20 mouse cellular contexts compared by ENCODE assay signal in the genomic region with DNA sequence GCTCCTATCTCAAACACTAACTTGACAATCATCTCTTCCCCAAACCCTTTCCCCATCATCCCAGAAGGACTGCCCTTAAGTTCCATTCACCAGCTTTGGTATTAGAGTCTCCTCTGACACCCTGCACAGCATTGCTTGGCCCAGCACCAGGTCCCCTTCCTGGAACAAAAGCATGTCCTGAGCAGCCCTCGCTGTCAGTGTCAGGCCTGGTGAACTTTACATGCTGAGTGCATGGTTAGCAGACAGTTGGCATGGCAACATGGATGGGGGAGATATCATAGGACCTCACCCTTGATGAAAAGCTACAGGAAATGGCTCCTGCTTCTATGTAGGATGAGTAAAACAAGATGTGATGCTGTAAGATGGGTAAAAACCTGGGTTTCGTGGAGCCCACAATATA.
DNase-seq lines count a peak whose midpoint lies in the region; ATAC-seq and TF ChIP-seq lines count a peak whose summit lies in the region.
"Had no signal": no experiment of that assay in that cellular context is flagged by ENCODE, and none has a peak within 500 bp of the region (broad histone marks: within the 10 kb centered on the region; RNA-seq: fewer than 3 reads in every experiment).

No protein-coding gene starts in this region.

- no peaks in the 10 kb centered on the region for H3K36me3 ChIP-seq in hindbrain, embryonic 15.5 days
- no peaks in the 10 kb centered on the region for H3K36me3 ChIP-seq in midbrain, postnatal 0 days (ENCODE audit: insufficient read depth, low read length)
- H3K36me3 ChIP-seq: heart, embryonic 10.5 days; liver, embryonic 13.5 days; neural tube, embryonic 15.5 days had no signal

- intact Hi-C loops in heart, postnatal 14 days (cut with DNase I), result no loop called here
- intact Hi-C loops in left cerebral cortex, postnatal 4 days (cut with DNase I), result no loop called here

- TF ChIP-seq CTCF in midbrain, postnatal 0 days (IDR thresholded peaks at IDR 0.05), result no peak

- ATAC-seq in hindbrain, embryonic 15.5 days (ENCODE audit: low FRiP score, low read depth), result 0 out of 2 replicates have a peak, but pooled peaks have one; percentile 48
- peak; percentile 73; the same call in 1 of the 2 replicates for ATAC-seq in midbrain, postnatal 0 days (ENCODE audit: low FRiP score)
- ATAC-seq in CD4-positive, CD25-positive, alpha-beta regulatory T cell, adult 4 months, result no peak
- ATAC-seq: activated CD4-positive, CD25-positive, alpha-beta regulatory T cell, adult 4 months; forebrain, embryonic 16.5 days had no signal

- H3K9me3 ChIP-seq in hindbrain, embryonic 15.5 days, result no peaks in the 10 kb centered on the region
- no peaks in the 10 kb centered on the region for H3K9me3 ChIP-seq in midbrain, postnatal 0 days (ENCODE audit: low read length)
- H3K9me3 ChIP-seq: heart, embryonic 10.5 days; liver, embryonic 13.5 days; neural tube, embryonic 15.5 days had no signal

- H3K27ac ChIP-seq in hindbrain, embryonic 15.5 days (replicated peaks), result 0 out of 2 replicates have a peak overlapping the region, but pooled peaks have one; percentile 38
- no peak overlapping the region for H3K27ac ChIP-seq in midbrain, postnatal 0 days (ENCODE audit: low read depth, low read length)
- H3K27ac ChIP-seq: heart, embryonic 10.5 days; liver, embryonic 13.5 days; neural tube, embryonic 15.5 days; stomach, postnatal 0 days had no signal

- no peak overlapping the region for H3K4me3 ChIP-seq in hindbrain, embryonic 15.5 days
- no peak overlapping the region for H3K4me3 ChIP-seq in midbrain, postnatal 0 days (ENCODE audit: low read depth, low read length)
- H3K4me3 ChIP-seq: heart, embryonic 10.5 days; liver, embryonic 13.5 days; neural tube, embryonic 15.5 days had no signal

- H3K4me2 ChIP-seq in hindbrain, embryonic 15.5 days, result no peak overlapping the region
- H3K4me2 ChIP-seq in midbrain, postnatal 0 days (ENCODE audit: low read depth, low read length, poor library complexity, severe bottlenecking), result no peak overlapping the region
- H3K4me2 ChIP-seq: liver, embryonic 13.5 days; neural tube, embryonic 15.5 days had no signal

- DNase-seq in heart, adult 11 months, result peak; percentile 73
- DNase-seq in heart, postnatal 14 days, result no peak
- peak; percentile 21 for DNase-seq in left cerebral cortex, postnatal 4 days
- DNase-seq in left cerebral cortex, adult 8-10 months (ENCODE audit: low spot score in 2 of 2), result no peak
- DNase-seq in midbrain, postnatal 0 days (ENCODE audit: low spot score), result peak; percentile 25
- DNase-seq: adrenal gland, postnatal 10 days; cerebellum, adult 2 months; cerebellum, postnatal 25 days; gastrocnemius, postnatal 25 days; kidney, adult 11 months; liver, embryonic 13.5 days; lung, adult 2 months; lung, postnatal 14 days had no signal

- no peaks in the 10 kb centered on the region for H3K27me3 ChIP-seq in hindbrain, embryonic 15.5 days
- no peaks in the 10 kb centered on the region for H3K27me3 ChIP-seq in midbrain, postnatal 0 days (ENCODE audit: insufficient read depth, low read length)
- H3K27me3 ChIP-seq: liver, embryonic 13.5 days; neural tube, embryonic 15.5 days had no signal

- H3K4me1 ChIP-seq in hindbrain, embryonic 15.5 days (replicated peaks), result peaks cover 13% of the 10 kb centered on the region
- peaks cover 4% of the 10 kb centered on the region; the same call in 1 of the 2 replicates for H3K4me1 ChIP-seq in midbrain, postnatal 0 days (ENCODE audit: insufficient read depth, low read length)
- H3K4me1 ChIP-seq: liver, embryonic 13.5 days; neural tube, embryonic 15.5 days had no signal

- WGBS in hindbrain, embryonic 15.5 days, result 34% methylated on average over 2 of the region's 2 CpGs
- 39% methylated on average over 2 of the region's 2 CpGs for WGBS in midbrain, postnatal 0 days

- H3K9ac ChIP-seq in hindbrain, embryonic 15.5 days, result no peak overlapping the region
- no peak overlapping the region for H3K9ac ChIP-seq in midbrain, postnatal 0 days (replicated peaks; ENCODE audit: low read length, poor library complexity, severe bottlenecking)
- H3K9ac ChIP-seq: liver, embryonic 13.5 days; neural tube, embryonic 15.5 days had no signal

Comparison
In these comparisons a context has a peak if more than half of its experiments do, and no peak if none do; other contexts are left out.
1. DNase-seq: peak in heart, adult 11 months (single experiment), left cerebral cortex, postnatal 4 days (single experiment) and midbrain, postnatal 0 days (single experiment); none in heart, postnatal 14 days (0 of 2) and left cerebral cortex, adult 8-10 months (0 of 2).